Mouse (Mus musculus): ENCODE measurements around the gene Znrf1.

Znrf1 gene

GRCm38 (mm10) chr8:111535491-111535890 lies 406 bp upstream of the Znrf1 start:
- no peak for DNase-seq

GRCm38 (mm10) chr8:111536978-111537764 lies 1.3 kb downstream of the Znrf1 start:
- peak; percentile 83 for DNase-seq

- no peak for DNase-seq
Observed at GRCm38 (mm10) chr8:111537765-111538158, 1.9 kb downstream of the Znrf1 start.

GRCm38 (mm10) chr8:111538194-111538593 lies 2.3 kb downstream of the Znrf1 start:
- DNase-seq, result peak; percentile 54

GRCm38 (mm10) chr8:111539422-111540076 lies 3.7 kb downstream of the Znrf1 start:
- peak; percentile 66 for DNase-seq

- no peak for DNase-seq
Observed at GRCm38 (mm10) chr8:111543712-111544380, 7.9 kb downstream of the Znrf1 start.

- DNase-seq, result no peak
Observed at GRCm38 (mm10) chr8:111545406-111546156, 9.7 kb downstream of the Znrf1 start.

GRCm38 (mm10) chr8:111547144-111547543 lies 11.2 kb downstream of the Znrf1 start:
- DNase-seq, result no peak

- DNase-seq, result no peak
Observed at GRCm38 (mm10) chr8:111548201-111548600, 12.3 kb downstream of the Znrf1 start.

GRCm38 (mm10) chr8:111550002-111550870 lies 14.3 kb downstream of the Znrf1 start:
- no peak for DNase-seq

GRCm38 (mm10) chr8:111551511-111552130 lies 15.7 kb downstream of the Znrf1 start:
- DNase-seq, result no peak

- peak; percentile 48 for DNase-seq
Observed at GRCm38 (mm10) chr8:111561824-111562223, 25.9 kb downstream of the Znrf1 start.

GRCm38 (mm10) chr8:111562274-111562803 lies 26.4 kb downstream of the Znrf1 start:
- DNase-seq, result no peak

GRCm38 (mm10) chr8:111563075-111563474 lies 27.2 kb downstream of the Znrf1 start:
- no peak for DNase-seq

GRCm38 (mm10) chr8:111563687-111564086 lies 27.8 kb downstream of the Znrf1 start:
- DNase-seq, result peak; percentile 68

GRCm38 (mm10) chr8:111564093-111564492 lies 28.2 kb downstream of the Znrf1 start:
- no peak for DNase-seq

- no peak for DNase-seq
Observed at GRCm38 (mm10) chr8:111565784-111566191, 29.9 kb downstream of the Znrf1 start.

GRCm38 (mm10) chr8:111566326-111566725 lies 30.4 kb downstream of the Znrf1 start:
- DNase-seq, result no peak

GRCm38 (mm10) chr8:111567571-111567970 lies 31.7 kb downstream of the Znrf1 start:
- DNase-seq, result no peak

GRCm38 (mm10) chr8:111568029-111568428 lies 32.1 kb downstream of the Znrf1 start:
- no peak for DNase-seq

- no peak for DNase-seq
Observed at GRCm38 (mm10) chr8:111569926-111570325, 34.0 kb downstream of the Znrf1 start.

Data from thymus, postnatal 25 days (tissue).